Mouse (Mus musculus): ENCODE measurements around the gene Cbln1. TPM values are rescaled to one million over a fixed set of nuclear protein-coding genes. Genes with fewer than 3 reads are reported as not detected.

Gene Cbln1
- polyA plus RNA-seq, 1 experiment from 2014 or later, result 8.4 TPM

DNA sequence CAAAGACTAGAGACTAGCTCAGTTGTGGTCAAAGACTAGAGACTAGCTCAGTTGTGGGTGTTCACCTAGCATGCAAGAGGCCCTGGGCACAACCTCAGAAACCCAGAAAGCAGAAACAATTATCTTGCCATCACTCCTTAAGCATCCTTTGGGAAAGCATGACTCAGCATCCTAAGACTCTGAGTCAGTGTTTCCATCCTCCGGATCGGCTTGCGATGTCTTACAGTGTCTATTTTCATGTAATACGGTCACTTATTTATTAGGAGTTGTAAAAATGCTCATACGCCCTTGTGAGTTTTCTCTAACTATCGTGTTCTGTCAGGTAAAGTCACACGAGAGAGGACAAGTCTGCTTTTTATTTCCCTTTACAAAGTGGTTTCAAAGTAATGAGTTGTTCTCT lies 24.1 kb upstream of the Cbln1 start:
- H3K4me2 ChIP-seq, result no peak overlapping the region
- ATAC-seq (ENCODE audit: low FRiP score), result no peak
- 95% methylated on average over 7 of the region's 7 CpGs for WGBS
- no peak overlapping the region for H3K9ac ChIP-seq (ENCODE audit: low read length)
- H3K27ac ChIP-seq (ENCODE audit: low read depth, low read length), result no peak overlapping the region
- no peak overlapping the region for H3K4me3 ChIP-seq (ENCODE audit: low read depth, low read length)
- H3K9me3 ChIP-seq (ENCODE audit: control insufficient read depth, low read length), result no peaks in the 10 kb centered on the region
- no peaks in the 10 kb centered on the region for H3K4me1 ChIP-seq (ENCODE audit: control insufficient read depth, insufficient read depth, low read length)
- no peak for DNase-seq (ENCODE audit: low spot score, missing footprints)
- no peaks in the 10 kb centered on the region for H3K36me3 ChIP-seq (ENCODE audit: control insufficient read depth, insufficient read depth, low read length)
- H3K27me3 ChIP-seq (ENCODE audit: control insufficient read depth, insufficient read depth, low read length), result no peaks in the 10 kb centered on the region

DNA sequence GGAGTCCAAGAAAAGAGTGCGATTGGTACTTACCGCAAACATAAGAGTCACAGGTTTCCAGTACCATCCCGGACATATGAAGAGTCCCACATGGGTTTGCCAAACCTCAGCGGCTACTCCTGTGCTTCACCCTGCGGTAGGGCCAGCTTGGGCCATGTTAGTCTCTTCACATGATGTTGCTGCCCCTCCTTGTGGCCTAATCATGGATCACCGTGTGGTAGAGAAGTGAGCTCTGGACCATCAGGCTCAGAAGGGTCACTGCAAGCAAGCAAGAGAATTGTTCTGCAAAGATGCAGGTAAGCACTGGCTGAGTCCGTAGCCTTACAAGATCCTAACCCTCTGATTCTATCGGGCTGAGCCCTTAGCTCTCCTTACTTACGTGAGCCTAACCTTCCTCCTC lies 22.5 kb upstream of the Cbln1 start:
- H3K4me2 ChIP-seq, result no peak overlapping the region
- 83% methylated on average over 9 of the region's 9 CpGs for WGBS
- no peak for ATAC-seq (ENCODE audit: low FRiP score)
- H3K27ac ChIP-seq (ENCODE audit: low read depth, low read length), result no peak overlapping the region
- H3K4me1 ChIP-seq (ENCODE audit: control insufficient read depth, insufficient read depth, low read length), result no peaks in the 10 kb centered on the region
- H3K4me3 ChIP-seq (ENCODE audit: low read depth, low read length), result no peak overlapping the region
- no peaks in the 10 kb centered on the region for H3K9me3 ChIP-seq (ENCODE audit: control insufficient read depth, low read length)
- no peaks in the 10 kb centered on the region for H3K27me3 ChIP-seq (ENCODE audit: control insufficient read depth, insufficient read depth, low read length)
- H3K9ac ChIP-seq (ENCODE audit: low read length), result no peak overlapping the region
- no peaks in the 10 kb centered on the region for H3K36me3 ChIP-seq (ENCODE audit: control insufficient read depth, insufficient read depth, low read length)
- DNase-seq (ENCODE audit: low spot score, missing footprints), result no peak

DNA sequence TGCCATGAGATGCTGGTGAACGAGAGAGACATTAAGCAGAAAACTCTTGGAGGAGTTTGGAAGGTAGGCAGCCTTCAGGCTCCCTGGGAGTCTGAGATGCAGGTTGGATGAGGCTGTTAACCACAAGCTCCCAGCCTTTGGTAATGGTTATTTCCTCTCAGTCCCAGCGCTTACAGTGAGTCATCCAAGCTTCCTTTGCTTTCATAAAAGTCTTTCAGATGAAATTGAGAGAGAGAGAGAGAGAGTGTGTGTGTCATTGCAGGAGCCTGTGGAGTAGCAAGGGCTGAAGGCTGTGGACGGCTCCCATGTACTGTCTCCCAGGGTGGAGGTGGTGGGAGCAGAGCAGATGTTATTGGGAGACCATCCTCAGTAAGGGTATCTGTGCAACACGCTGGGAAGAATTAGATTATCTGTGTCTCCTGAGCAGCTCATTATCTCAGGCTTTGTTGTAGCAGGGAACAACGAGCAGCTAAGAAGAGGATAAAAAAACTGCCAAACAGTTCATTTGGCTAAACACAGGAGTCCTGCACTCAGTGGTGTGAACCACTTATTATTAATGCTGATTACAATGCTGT lies 17.5 kb upstream of the Cbln1 start:
- no peaks in the 10 kb centered on the region for H3K27me3 ChIP-seq (ENCODE audit: control insufficient read depth, insufficient read depth, low read length)
- no peaks in the 10 kb centered on the region for H3K4me1 ChIP-seq (ENCODE audit: control insufficient read depth, insufficient read depth, low read length)
- 68% methylated on average over 5 of the region's 5 CpGs for WGBS
- H3K36me3 ChIP-seq (ENCODE audit: control insufficient read depth, insufficient read depth, low read length), result no peaks in the 10 kb centered on the region
- DNase-seq (ENCODE audit: low spot score, missing footprints) (no peak), ATAC-seq (ENCODE audit: low FRiP score) (no peak)
- H3K27ac ChIP-seq (ENCODE audit: low read depth, low read length), result no peak overlapping the region
- H3K9ac ChIP-seq (ENCODE audit: low read length), result no peak overlapping the region
- H3K4me3 ChIP-seq (ENCODE audit: low read depth, low read length), result no peak overlapping the region
- H3K9me3 ChIP-seq (ENCODE audit: control insufficient read depth, low read length), result no peaks in the 10 kb centered on the region
- H3K4me2 ChIP-seq, result no peak overlapping the region

DNA sequence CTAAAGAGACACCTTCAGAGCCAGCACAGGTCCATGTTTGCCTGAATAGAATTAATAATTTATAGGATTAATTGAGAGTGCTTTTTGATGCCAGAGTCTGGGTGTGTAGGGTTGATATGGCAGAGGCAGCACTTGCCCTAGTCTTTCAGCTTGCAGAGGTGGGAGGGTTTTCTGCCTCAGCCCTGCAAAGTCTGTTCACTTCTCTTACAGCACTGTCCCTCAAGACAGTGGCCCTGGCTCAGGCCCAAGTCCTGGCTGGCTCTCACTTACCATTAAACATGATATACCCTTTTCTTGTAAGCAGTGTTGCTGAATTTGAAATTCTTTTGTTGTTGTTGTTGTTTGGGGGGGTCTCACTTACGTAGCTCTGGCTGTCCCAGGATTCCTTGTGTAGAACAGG lies 9.0 kb upstream of the Cbln1 start:
- no peak overlapping the region for H3K4me2 ChIP-seq
- no peaks in the 10 kb centered on the region for H3K36me3 ChIP-seq (ENCODE audit: control insufficient read depth, insufficient read depth, low read length)
- WGBS, result 69% methylated on average over 1 of the region's 1 CpGs
- no peak overlapping the region for H3K9ac ChIP-seq (ENCODE audit: low read length)
- H3K27me3 ChIP-seq (ENCODE audit: control insufficient read depth, insufficient read depth, low read length), result 0 out of 2 replicates have a peak, but pooled peaks cover 2% of the 10 kb centered on the region
- no peaks in the 10 kb centered on the region for H3K9me3 ChIP-seq (ENCODE audit: control insufficient read depth, low read length)
- DNase-seq (ENCODE audit: low spot score, missing footprints), result no peak
- no peak overlapping the region for H3K4me3 ChIP-seq (ENCODE audit: low read depth, low read length)
- ATAC-seq (ENCODE audit: low FRiP score), result no peak
- H3K27ac ChIP-seq (ENCODE audit: low read depth, low read length), result no peak overlapping the region
- H3K4me1 ChIP-seq (ENCODE audit: control insufficient read depth, insufficient read depth, low read length), result peaks cover 3% of the 10 kb centered on the region

DNA sequence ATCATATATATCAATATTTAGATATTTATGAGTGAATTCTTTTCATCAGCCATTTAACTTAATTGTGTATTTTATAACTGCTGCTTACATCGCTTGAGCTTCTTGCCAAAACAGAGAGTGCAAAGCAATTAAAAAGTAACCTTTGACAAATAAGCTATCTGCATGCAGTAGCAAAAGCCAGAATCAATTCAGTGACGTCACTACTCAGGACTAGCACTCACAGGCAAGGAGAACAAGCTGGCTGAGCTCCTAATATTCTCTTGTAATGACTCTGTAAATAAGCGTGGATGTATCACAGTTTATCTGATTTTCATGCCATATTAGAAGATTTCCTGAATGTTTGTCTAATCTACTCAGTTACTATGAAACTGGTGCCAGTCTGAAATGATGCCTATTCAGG lies 5.8 kb upstream of the Cbln1 start:
- no peak for ATAC-seq (ENCODE audit: low FRiP score)
- Histone ChIP-seq H3K4me2 (no peak overlapping the region), H3K4me3 (ENCODE audit: low read depth, low read length) (no peak overlapping the region), H3K9ac (ENCODE audit: low read length) (no peak overlapping the region), H3K27ac (ENCODE audit: low read depth, low read length) (no peak overlapping the region), H3K4me1 (ENCODE audit: control insufficient read depth, insufficient read depth, low read length) (peaks cover 19% of the 10 kb centered on the region), H3K9me3 (ENCODE audit: control insufficient read depth, low read length) (no peaks in the 10 kb centered on the region), H3K36me3 (ENCODE audit: control insufficient read depth, insufficient read depth, low read length) (no peaks in the 10 kb centered on the region), H3K27me3 (ENCODE audit: control insufficient read depth, insufficient read depth, low read length) (peaks cover 9% of the 10 kb centered on the region)
- WGBS, result 75% methylated on average over 3 of the region's 3 CpGs
- no peak for DNase-seq (ENCODE audit: low spot score, missing footprints)

DNA sequence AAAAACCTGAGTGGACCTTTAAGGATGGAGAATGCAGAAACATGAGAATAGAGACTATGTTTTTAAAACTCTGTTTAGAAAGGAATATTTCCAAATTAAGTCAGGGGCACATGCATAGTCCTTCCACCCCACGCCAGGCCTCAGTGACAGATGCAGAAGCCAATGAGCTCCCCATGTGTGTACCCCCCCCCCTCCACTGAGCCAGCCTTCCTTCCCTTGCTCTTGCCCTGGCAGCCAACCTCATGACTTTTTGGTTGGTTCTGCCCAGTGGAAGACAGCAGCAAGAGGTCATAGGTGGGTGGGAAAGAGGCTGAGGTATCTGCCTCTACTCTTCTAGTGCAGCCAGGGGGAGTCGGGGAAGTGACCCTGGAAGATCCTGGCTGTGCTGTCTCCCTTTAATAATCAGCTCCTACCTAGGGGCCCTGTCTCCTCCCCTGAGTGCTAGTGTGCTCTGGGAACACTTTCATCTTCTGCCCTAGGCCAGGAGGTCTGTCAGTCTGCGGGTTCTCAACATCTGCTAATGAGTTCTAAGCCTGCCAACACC lies 4.8 kb upstream of the Cbln1 start:
- H3K4me1 ChIP-seq (ENCODE audit: control insufficient read depth, insufficient read depth, low read length), result peaks cover 22% of the 10 kb centered on the region
- no peak overlapping the region for H3K9ac ChIP-seq (ENCODE audit: low read length)
- H3K4me3 ChIP-seq (ENCODE audit: low read depth, low read length), result no peak overlapping the region
- H3K4me2 ChIP-seq, result no peak overlapping the region
- ATAC-seq (ENCODE audit: low FRiP score) (no peak), DNase-seq (ENCODE audit: low spot score, missing footprints) (no peak)
- H3K36me3 ChIP-seq (ENCODE audit: control insufficient read depth, insufficient read depth, low read length), result no peaks in the 10 kb centered on the region
- H3K27ac ChIP-seq (ENCODE audit: low read depth, low read length), result no peak overlapping the region
- H3K9me3 ChIP-seq (ENCODE audit: control insufficient read depth, low read length), result no peaks in the 10 kb centered on the region
- H3K27me3 ChIP-seq (ENCODE audit: control insufficient read depth, insufficient read depth, low read length), result peaks cover 14% of the 10 kb centered on the region
- WGBS, result 74% methylated on average over 3 of the region's 3 CpGs

DNA sequence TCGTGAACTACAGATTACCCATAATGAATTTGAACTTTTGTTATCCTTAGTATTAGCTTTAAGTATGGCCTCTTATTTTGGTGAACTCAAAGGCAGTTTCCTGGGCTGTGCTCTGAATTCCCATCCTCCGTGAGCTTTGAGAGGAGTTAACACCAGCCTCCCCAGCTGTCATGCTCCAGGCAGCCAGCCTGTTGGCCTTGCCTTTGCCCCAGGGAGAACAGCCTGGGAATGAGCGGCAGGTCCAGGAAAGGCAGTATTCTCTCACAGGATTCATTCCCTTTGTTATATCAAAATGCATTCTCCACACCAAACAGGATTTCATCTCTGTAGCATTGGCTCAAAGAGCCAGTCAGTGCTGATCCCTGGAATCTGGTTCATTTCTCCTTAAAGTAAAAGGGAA lies 3.1 kb upstream of the Cbln1 start:
- Histone ChIP-seq H3K36me3 (ENCODE audit: control insufficient read depth, insufficient read depth, low read length) (no peaks in the 10 kb centered on the region), H3K27ac (ENCODE audit: low read depth, low read length) (no peak overlapping the region), H3K9ac (ENCODE audit: low read length) (no peak overlapping the region), H3K4me1 (ENCODE audit: control insufficient read depth, insufficient read depth, low read length) (peaks cover 28% of the 10 kb centered on the region), H3K9me3 (ENCODE audit: control insufficient read depth, low read length) (no peaks in the 10 kb centered on the region), H3K27me3 (ENCODE audit: control insufficient read depth, insufficient read depth, low read length) (peaks cover 30% of the 10 kb centered on the region), H3K4me3 (ENCODE audit: low read depth, low read length) (no peak overlapping the region), H3K4me2 (no peak overlapping the region; the same call in 1 of the 2 replicates)
- ATAC-seq (ENCODE audit: low FRiP score), result 0 out of 2 replicates have a peak, but pooled peaks have one; percentile 4
- peak; percentile 91 for DNase-seq (ENCODE audit: low spot score, missing footprints)
- WGBS, result 26% methylated on average over 3 of the region's 3 CpGs

DNA sequence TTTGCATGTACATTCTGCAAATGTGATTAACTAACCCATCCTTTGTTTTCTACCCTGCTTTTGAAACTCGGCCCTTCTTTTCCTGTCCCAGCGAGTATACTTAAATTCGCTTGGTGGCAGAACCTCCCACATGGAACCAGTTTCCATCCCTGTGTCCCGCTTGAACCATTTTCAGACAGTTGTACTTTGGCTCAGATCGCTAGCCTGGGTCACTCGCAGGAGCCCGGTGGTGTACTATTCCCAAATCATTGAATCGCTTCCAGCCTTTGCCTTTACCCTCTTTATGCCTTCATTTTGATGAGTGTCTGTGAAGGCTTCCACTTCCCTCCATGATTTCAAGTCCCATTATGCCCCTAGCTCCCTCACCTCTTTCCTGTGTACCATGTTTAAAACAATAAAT lies 2.0 kb upstream of the Cbln1 start:
- Histone ChIP-seq H3K4me3 (ENCODE audit: low read depth, low read length) (no peak overlapping the region; the same call in 1 of the 2 replicates), H3K4me2 (peak overlapping the region; percentile 93), H3K9me3 (ENCODE audit: control insufficient read depth, low read length) (no peaks in the 10 kb centered on the region), H3K27me3 (ENCODE audit: control insufficient read depth, insufficient read depth, low read length) (peaks cover 40% of the 10 kb centered on the region), H3K27ac (ENCODE audit: low read depth, low read length) (no peak overlapping the region), H3K9ac (ENCODE audit: low read length) (no peak overlapping the region), H3K4me1 (ENCODE audit: control insufficient read depth, insufficient read depth, low read length) (peaks cover 40% of the 10 kb centered on the region), H3K36me3 (ENCODE audit: control insufficient read depth, insufficient read depth, low read length) (no peaks in the 10 kb centered on the region)
- ATAC-seq (ENCODE audit: low FRiP score) (no peak), DNase-seq (ENCODE audit: low spot score, missing footprints) (peak; percentile 86)
- 49% methylated on average over 8 of the region's 8 CpGs for WGBS

DNA sequence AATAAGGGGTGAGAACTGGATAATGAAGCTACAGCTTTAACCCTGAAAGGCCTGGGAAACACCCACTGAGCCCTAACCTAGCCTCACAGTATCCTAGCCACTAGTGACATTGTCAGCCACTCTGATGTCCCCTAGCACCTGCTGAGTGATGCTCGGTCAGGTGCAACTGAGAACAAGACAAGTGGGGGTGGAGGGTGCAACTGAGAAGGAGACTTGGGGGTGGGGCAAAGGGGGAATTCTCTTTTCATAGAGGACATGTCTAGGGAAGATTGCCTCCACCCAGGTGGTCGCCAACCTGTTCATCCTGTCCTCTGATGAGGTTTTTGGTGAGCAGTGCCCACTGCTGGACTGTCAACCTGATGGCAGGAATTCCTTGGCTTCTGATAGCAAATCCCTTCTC lies 1.5 kb upstream of the Cbln1 start:
- H3K9me3 ChIP-seq (ENCODE audit: control insufficient read depth, low read length), result no peaks in the 10 kb centered on the region
- no peak overlapping the region for H3K9ac ChIP-seq (ENCODE audit: low read length)
- peaks cover 41% of the 10 kb centered on the region for H3K4me1 ChIP-seq (ENCODE audit: control insufficient read depth, insufficient read depth, low read length)
- ATAC-seq (ENCODE audit: low FRiP score) (no peak), DNase-seq (ENCODE audit: low spot score, missing footprints) (no peak)
- peak overlapping the region; percentile 93 for H3K4me2 ChIP-seq
- H3K27me3 ChIP-seq (ENCODE audit: control insufficient read depth, insufficient read depth, low read length), result peaks cover 42% of the 10 kb centered on the region
- H3K27ac ChIP-seq (ENCODE audit: low read depth, low read length), result no peak overlapping the region
- WGBS, result 36% methylated on average over 2 of the region's 2 CpGs
- no peaks in the 10 kb centered on the region for H3K36me3 ChIP-seq (ENCODE audit: control insufficient read depth, insufficient read depth, low read length)
- H3K4me3 ChIP-seq (ENCODE audit: low read depth, low read length), result peak overlapping the region; percentile 53

Data from midbrain, embryonic 11.5 days (tissue).